Mouse (Mus musculus) cerebral cortex, adult 2 months (tissue): ENCODE measurements around the gene Gm27021.

Experiments
- WGBS: fragments of 180-500 bp; shearing (Covaris S2); methylation state at CpG from one replicate; pipeline ENCODE4 v1.1.7; 2018; 5-methylcytosine and 5-hydroxymethylcytosine counted together

Gene Gm27021

DNA sequence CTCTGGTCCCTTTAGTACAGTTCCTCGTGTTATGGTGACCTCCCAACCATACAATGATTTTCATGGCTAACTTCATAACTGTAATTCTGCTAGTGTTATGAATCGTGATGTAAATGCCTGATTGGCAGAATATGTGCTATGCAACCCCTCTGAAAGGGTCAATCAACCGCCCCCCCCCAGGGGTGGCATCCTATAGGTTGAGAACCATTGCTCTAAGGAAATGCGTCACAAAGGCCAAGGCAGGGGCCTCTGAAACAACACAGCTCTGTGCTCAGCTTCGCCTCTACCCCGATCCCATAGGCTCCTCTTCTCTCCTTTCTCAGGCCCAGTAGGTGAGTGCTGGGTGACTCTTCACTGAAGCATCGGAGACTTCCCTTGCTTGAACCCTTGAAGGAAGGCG lies 17.7 kb upstream of the Gm27021 start:
- 87% methylated on average over 8 of the region's 8 CpGs for WGBS

DNA sequence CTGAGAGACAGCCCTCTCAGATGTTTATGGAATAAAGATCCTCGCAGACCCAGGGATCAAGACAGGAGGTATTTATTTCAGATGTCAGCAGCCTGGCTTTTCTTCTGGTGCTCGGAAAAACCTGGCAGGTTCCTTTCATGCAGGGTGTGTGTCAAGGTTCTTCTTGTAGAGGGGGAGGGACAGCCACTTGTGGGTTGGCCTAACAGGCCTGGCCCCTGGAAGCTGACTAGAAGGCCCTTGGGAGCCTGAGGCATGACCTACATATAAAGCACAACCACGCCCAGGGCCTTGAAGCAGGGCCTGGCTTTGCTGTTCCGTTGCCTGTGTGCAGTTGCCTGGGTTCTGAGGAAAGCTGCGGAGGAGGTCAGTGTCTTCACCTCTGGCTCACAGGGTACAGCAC lies 17.2 kb upstream of the Gm27021 start:
- 85% methylated on average over 5 of the region's 5 CpGs for WGBS

DNA sequence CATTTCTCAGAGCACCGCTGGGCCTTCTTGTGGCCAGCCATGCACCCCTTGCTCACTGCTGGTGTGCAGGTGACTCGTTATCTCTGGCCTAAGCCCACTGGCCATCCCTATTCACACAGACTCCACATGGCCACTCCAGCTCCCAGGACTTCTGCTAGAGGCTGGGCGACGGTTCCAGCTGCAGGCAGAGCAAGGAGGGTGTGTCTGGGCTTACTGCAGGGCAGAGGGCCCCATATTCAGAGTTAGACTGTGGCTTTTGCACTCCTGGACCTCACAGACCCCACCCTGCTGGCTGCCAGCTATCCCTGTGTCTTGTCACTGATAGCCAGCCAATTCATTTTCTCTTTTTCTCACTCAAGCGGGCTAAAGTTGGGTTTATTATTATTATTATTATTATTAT lies 16.2 kb upstream of the Gm27021 start:
- WGBS = 79% methylated on average over 5 of the region's 5 CpGs

DNA sequence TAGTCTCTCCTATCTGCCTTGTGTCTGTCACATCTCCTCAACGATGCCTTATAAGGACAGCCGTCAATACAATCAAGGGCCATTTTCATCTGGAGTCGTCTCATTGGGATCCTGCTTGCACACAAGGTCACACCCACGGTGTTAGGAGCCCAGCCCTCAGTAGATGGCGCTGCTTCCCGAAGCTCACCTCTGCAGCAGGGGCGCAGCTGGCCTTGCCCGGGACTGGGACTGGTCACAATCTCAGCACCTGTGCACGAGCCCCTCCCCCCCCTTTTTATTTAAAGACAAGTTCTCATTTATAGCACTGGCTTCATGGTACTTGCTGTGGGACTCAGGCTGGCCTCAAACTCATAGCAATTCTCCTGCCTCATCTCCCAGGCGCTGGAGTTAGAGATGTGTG lies 15.7 kb upstream of the Gm27021 start:
- WGBS = 25% methylated on average over 10 of the region's 10 CpGs

DNA sequence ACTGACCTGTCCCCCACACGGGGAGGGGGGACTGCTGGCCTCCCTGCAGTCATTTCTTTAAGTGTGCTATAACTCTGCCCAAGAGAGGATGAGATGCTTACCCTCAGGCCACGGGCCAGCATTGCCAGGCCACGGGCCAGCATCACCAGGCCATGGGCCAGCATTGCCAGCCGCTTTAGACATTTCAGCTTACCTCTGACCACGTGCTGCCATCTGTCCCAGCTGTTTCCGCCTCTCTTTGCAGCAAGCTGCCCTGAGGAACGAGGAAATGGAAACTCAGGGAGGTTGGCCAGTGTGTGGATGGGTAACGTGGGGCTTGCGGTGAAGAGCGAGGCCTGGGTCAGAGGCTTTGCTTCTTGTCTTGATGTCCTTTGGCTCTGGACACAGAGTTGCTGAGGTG lies 13.2 kb upstream of the Gm27021 start:
- 74% methylated on average over 10 of the region's 10 CpGs for WGBS

DNA sequence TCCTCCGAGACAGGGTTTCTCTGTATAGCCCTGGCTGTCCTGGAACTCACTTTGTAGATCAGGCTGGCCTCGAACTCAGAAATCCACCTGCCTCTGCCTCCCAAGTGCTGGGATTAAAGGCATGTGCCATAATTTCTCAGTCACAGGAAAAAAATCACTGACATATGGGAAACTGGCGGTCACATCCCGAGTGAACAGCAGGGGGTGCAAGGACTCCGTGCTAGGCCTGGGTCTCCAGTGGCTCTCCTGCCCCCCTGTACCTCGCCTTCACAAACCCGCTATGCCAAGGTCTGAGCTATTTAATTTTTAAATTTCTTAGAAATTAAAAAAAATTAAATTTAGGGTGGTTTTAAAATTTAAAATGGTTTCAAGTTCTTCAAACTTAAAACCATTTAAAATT lies 12.5 kb upstream of the Gm27021 start:
- 63% methylated on average over 7 of the region's 7 CpGs for WGBS

DNA sequence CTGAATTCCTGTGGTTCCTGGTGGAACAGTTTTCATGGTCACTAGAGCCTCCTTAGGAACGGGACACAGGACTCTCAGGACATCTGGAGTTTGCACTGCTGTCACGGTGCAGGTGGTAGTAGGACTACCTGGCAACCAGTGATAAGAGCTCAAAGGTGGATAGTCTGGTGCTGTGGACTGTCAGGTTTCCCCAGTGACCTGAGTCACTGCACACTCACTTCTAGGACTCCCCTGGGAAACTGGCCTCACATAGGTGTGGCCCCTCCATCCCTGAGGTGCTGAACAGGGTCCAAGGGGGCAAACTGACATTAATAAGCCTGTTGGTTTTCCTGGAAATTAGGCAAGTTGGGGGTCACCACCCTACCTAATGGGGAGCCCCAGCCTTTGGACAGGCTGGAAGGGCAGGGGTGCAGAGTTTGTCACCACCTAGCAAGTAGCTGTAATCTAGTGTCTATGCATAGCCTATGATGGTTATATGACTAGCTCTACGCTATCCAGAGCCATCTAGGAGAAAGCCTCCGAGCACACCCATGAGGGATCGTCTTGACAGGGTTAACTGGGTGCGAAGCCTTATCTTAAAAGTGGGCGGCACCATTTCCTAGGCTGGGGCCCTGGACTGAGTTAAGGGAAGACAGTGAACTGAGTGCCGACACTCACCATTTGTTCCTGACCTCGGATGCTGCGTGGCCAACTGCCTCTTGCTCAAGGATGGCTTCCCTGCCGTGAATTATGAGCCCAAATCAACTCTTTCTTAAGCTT lies 11.9 kb upstream of the Gm27021 start:
- WGBS = 79% methylated on average over 11 of the region's 11 CpGs

DNA sequence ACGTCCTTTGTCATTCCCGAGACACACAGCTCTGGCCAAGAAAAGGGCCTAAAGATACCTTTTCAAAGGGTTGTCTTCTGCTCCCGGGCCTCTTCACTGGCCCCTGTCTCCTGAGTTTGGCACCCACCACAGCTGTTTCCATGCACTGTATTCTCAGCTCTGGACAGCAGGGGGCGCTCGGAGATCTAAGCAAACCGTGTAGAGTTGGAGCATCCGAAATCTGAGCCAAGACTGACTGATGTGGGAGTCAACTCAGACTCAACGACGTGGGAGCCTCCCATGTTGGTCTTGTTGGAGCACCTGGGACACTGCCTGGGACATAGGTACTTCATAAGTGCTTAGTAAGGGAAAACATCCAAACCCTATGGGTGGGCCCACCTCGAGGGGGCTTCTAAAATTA lies 10.6 kb upstream of the Gm27021 start:
- WGBS = 11% methylated on average over 10 of the region's 10 CpGs

DNA sequence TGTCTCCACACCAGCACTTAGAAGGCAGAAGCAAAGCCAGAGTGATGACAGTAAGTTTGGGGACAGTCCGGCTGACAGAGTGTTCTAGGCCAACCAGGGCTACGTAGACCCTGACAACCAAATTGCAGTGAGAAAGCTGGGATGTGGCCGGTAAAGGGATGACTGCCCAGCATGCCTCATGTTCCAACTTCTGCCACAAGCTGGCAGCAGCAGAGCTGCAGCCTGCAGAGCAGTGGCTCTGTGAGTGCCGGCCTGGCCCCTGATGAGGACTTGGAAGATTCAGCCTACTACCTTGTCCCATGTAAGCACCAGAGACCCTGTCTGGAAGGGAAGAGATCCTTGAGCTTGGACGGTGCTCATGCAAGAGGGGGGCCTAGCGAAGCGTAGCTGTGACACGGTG lies 7.8 kb upstream of the Gm27021 start:
- WGBS = 69% methylated on average over 8 of the region's 8 CpGs

DNA sequence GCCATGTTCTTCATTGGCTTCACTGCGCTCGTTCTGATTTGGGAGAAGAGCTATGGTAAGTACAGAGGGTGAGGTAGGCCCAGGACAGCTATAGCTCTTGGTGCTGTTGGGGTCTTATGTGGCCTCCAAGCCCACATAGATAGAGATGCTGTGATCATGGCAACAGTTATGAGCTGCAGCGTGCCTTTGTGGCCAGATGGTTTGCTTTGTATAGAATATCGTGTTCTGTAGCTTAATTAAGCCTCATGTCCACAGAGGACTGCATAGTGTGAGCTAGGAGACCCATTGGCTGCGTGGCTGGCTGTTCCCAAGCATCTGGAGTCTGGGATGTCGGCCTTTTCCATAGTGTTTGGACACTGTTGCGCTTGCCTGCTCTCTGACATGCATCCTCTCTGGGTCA lies 5.4 kb upstream of the Gm27021 start:
- whole genome bisulfite sequencing = 57% methylated on average over 7 of the region's 7 CpGs

DNA sequence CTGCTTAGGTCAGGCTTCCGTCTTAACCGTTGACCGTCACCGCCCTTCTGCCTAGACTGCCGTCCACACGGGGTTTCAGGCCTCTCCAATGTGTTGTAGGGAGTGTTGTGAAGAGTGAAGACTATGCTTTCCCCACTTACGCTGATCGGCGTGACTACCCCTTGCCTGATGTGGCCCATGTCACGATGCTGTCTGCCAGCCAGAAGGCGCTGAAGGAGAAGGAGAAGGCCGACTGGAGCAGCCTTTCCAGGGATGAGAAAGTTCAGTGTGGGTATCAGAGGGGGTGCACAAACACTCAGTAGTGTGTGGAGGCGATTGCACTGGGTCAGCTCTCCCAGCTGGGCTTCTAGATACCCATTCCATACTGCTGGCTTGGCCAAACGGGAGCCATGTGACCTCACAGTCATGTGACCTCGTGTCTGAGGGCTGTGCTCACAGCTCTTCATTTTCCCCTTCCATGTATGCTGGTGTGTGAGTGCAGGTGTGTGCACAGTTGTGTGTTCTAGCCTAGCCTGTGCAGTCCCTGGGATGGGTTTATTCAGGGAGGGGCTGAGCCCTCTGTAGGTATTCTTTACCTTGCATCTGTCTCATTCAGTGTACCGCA lies 4.8 kb upstream of the Gm27021 start:
- 83% methylated on average over 16 of the region's 16 CpGs for WGBS

DNA sequence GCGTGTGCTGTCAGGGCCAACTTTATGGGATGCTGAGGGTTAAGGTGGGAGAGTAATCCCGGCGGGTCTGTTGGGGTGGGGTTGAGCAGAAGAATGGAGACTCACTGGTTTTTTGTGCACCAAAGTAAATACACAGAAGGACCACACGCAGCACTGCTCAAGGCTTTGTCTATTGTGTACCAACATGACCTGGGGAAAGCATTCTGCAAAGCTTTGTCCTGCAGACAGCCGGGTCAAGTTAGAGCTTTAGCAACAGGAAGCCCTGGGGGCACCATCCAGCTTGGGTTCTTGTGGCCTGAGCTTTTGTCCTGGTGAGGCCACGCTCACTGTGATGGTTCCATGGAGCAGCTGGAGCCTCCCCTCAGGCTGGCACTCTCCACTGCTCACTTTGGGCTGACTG lies 3.9 kb upstream of the Gm27021 start:
- 49% methylated on average over 6 of the region's 6 CpGs for WGBS

DNA sequence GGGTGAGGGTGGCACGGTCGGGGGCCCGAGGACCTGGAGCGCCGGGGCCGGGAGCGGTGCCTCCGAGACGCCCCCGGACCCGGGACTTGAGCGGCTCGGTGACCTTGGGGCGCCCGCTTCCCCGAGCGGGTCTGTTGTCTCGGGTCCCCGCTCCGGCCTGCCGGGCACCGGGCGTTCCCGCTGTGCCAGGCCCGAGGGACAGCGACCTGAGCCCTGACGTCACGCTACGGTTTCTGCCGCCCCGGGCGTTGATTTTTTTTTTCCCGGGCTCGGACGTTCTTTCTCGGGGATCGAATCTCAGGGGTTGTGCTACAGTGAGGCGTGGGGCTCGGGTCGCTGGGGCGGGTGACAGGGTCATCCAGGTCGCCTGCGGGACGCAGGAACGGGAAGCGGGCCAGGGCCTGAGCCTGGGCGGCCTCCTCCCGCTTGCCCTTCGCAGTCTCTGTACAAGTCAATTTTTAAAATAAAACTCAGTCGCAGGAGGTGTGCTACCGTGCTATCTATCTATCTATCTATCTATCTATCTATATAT lies 561 bp upstream of the Gm27021 start, which contains the start of gene Emc8:
Gene Emc8, minus strand, starts transcription at position 200 of the 532 bp plus-strand sequence.
- WGBS = under 1% methylated on average over 51 of the region's 51 CpGs

DNA sequence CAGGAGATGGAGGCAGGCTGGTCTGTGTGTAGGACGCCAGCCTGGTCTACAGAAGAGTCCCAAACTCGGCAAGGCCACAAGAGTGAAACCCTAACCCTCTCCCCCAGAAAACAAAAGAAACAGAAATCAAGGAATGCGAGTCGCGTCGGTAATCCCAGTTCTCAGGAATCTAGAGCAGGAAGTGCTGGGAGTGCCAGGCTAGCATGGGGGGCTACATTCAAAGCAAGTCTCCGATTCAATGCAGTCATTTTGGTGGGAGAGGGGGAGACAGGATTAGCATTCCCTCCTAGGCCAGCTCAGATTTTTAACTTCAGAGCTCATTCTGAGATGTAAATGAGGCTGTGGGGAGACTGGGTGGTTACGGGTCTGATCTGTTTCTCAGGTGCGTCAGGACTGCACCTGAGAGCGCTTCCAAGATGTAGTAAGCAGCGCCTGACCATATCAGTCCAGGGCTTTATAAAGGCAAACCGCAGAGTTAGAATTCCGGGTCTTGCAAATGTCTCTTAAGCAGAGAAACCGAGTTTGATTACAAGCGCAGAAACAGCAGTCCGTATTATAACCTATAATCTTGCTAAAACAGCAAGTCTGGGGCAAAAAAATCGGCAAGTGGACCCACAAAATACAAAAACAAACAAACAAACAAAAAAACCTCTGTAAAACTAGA lies 940 bp downstream of the Gm27021 start:
- 6% methylated on average over 17 of the region's 17 CpGs for WGBS

DNA sequence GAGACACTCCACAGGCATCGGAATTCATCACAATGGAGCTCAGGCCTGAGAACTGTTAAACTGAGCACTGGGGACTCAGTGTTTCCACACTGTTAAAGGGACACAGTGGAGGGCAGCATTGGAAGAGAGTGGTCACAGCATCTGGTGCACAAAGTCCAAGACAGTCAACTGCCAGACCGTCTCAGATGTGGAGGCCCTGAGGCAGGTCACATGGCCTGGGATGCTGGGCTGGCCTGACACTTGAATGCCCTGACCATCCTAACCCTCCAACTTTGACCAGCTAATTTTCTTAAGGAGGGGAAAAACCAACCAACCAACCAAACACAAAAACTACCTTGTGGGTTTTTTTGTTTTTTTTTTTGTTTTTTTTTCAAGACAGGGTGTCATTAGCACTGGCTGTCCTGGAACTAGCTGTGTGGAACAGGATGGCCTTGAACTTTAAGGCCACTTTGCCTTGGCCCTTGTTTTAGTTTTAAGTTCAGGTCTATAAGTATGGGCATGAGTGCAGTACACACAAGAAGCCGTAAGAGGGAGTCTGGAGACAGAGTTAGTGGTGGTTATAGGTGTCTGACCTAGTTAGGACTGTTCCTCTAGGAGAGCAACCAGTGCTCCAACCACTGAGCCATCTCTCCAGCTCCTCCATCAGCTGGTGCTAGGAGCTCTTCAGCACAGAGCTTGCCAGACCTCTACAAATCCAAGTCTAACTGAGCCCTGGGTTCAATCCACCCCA lies 2.0 kb downstream of the Gm27021 start:
- WGBS = 57% methylated on average over 3 of the region's 3 CpGs

DNA sequence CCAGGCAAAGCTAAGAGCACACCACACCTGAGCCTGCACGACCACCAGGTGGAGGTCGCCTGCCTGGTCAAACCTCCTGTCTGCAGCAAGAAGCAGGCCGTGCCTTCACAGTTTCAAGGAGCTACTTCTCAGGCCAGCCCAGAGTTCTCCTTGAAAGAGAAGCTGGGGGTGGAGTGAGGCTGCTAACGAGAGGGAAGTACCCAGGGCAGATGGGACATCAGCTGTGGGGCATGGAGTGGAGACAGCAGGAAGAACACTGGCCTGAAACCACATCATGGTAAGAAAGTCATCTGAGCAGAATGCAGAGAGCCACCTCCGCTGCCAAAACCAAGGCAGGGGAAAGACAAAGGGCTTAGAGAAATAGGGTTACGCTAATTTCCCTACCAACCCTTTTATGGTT lies 3.3 kb downstream of the Gm27021 start:
- WGBS = 64% methylated on average over 6 of the region's 6 CpGs

DNA sequence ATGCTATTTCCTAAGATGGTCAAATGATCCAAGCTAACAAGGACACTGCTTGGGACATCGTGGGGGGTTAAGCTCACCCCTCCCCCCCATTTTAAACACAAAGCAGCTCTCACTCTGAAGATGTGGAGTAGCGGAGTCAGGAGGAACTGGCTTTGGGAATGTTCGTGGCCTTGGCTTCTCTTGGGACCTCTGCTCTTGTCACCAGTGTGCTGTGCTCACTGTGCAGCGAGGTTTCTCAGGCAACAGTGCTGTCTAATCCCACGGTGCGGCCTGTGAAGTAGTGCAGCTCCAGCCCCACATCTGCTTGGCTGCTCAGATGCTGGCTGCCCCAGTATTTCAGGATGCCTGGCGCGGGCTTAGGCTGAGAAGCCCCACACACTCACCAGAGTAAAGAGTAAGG lies 10.5 kb downstream of the Gm27021 start:
- 71% methylated on average over 8 of the region's 8 CpGs for WGBS

DNA sequence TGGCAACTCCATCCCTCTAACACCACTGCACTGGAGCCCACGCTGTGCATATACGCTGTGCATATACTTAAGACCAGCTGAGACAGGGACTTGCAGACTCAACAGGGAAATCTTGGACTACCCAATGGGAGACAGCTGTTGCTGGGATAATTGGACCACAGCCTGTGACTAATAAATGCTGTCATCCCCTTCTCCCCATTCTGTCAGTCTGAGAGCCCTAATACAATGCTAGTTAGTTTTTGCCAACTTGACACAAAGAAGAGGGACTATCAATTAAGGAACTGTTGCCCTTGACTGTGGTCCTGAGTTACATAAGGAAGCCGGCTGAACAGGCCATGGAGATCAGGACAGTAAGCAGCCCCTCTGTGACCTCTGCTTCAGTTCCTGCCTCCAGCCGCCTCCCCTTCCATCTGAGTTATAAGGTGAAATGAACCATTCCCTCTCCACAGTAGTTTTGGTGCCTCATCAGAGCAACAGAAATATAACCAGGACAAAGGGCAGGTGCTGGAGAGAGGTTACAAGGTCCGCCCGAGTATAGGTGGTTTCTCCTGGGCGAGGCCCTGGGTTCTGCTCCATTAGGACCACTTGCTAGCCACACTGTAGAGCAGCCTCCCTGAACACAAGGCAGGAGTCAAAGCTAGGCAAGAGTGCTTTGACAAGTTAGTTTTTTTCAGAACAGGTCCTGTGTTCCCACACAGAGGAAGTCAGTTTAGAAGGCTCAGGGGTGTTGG lies 11.4 kb downstream of the Gm27021 start:
- WGBS = 83% methylated on average over 7 of the region's 7 CpGs

DNA sequence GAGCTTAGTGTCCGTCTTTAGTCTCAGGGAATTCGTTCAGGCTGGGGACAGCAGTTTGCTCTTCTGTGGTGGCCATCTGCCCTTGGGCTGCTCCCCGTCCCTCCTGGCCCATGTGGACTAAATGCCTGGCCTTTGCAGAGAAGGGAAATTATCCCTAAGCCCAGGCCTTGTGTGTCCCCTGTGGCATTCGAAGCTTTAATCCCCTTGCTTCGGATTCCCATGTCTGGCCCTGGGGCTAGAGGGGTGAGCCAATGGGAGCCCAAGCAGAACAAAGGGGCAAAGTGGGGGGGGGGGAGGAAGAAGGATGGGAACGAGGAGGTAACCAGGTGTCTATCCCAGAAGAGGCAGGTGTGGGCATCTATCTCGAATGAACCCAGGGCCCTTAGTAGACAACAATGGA lies 20.3 kb downstream of the Gm27021 start, which contains the start of gene 1190005I06Rik:
Gene 1190005I06Rik, minus strand, starts transcription at position 101 of the 400 bp plus-strand sequence.
- WGBS = 76% methylated on average over 7 of the region's 7 CpGs

DNA sequence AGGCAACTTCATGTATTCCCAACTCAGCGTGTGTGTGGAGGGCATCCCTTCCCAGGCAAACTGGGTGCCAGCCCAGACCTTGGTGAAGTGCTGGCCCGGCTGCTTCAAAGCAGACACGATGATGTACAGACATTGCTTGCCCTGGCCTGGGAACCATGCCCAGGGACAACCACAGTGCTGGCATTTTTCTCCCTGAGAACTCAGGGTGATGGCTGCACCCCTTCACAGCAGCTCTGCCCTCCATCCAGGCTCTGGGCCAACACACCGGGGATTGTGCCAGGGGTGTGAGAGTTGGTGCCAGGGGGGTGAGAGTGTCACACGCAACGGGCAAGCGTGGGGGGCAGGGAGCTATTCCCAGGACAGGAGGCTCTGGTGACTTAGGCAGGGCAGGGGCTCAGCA lies 23.2 kb downstream of the Gm27021 start:
- 40% methylated on average over 7 of the region's 7 CpGs for WGBS

DNA sequence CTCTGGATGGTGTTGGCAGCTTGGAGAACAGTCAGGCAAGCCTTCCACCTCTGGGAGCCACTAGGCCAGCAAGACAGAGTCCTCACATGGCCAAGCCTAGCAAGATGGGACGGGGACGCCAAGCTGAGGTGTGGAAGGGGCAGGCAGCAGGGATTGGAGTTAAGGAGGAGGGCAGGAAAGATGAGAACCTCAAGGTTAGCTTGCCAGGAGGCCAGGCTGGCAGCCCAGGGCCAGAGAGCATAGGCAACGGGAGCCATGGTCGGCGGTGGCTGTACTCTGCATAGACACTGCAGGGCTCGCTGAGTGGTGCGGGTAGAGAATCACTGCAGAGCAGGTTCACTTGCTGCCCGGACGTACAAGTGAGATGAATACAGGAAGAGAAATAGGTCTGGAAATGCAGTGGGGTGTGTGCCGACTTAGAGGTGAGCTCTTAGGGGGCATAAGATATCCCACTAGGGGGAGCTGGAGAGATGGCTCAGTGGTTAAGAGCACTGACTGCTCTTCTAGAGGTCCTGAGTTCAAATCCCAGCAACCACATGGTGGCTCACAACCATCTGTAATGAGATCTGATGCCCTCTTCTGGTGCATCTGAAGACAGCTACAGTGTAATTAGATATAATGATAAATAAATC lies 25.7 kb downstream of the Gm27021 start:
- 87% methylated on average over 10 of the region's 10 CpGs for whole genome bisulfite sequencing
